Mouse (Mus musculus): Measurements from ENCODE around the gene Tlcd2.

The Tlcd2 gene

GRCm38 (mm10) chr11:75466731-75467505 is 5.4 kb downstream of the Tlcd2 start:
- no peak for DNase-seq (ENCODE audit: low read depth, low spot score)

- no peak for DNase-seq (ENCODE audit: low read depth, low spot score)
Measured at GRCm38 (mm10) chr11:75467512-75468215, 6.1 kb downstream of the Tlcd2 start.

GRCm38 (mm10) chr11:75468410-75468809 is 6.9 kb downstream of the Tlcd2 start:
- no peak for DNase-seq (ENCODE audit: low read depth, low spot score)

- no peak for DNase-seq (ENCODE audit: low read depth, low spot score)
Measured at GRCm38 (mm10) chr11:75469261-75469660, 7.7 kb downstream of the Tlcd2 start.

GRCm38 (mm10) chr11:75470675-75471074 is 9.2 kb downstream of the Tlcd2 start:
- no peak for DNase-seq (ENCODE audit: low read depth, low spot score)

DNA sequence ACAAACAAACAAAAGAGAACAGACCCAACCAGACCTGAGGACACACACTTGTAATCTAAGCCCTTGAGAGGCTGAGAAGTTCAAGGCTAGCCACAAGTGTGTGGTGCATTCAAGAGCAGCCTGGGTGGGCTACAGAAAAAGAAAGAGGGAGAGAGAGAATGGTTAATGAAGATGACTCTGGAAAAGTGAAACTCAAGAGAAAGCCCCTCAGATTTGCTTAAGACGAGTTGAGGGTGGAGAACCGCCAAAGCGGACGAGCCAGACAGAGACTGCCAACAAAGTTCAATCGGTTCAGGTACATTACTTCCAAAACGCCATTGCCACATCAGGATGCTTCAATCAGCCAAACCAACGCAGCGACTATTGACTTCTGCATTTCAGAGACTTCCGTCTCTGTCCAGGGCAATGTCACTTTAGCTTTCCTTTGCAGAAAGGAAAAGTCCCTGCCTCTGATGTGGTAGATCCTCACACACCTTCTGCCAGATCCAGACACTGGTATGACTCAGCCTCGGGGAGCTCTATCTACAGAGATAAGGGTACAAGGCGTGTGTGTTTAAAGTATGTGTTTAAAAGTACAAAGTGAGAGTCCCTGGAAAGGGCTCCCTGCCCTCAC is 11.1 kb downstream of the Tlcd2 start:
- no peak for DNase-seq (ENCODE audit: low read depth, low spot score)

DNA sequence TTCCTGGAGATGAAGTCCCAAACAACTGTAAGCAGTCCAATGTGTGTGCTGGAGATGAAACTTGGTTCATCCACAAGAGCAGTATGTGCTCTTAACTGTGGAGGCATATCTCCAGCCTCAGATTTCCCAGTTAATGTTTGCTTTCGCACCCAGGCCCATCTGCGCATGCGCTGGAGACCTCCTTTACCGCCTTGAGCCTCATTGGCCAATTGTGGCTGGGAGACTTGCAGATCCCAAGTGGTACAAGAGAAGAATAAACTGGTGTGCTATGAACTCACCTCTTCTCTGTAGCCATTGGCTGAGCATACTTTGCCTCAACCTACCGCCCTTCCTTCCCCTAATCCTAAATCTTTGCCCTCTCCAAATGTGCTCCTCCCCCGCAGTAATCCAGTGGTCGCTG is 11.9 kb downstream of the Tlcd2 start:
- DNase-seq (ENCODE audit: low read depth, low spot score): no peak

GRCm38 (mm10) chr11:75486192-75486591 is 24.7 kb downstream of the Tlcd2 start:
- no peak for DNase-seq (ENCODE audit: low read depth, low spot score)

DNA sequence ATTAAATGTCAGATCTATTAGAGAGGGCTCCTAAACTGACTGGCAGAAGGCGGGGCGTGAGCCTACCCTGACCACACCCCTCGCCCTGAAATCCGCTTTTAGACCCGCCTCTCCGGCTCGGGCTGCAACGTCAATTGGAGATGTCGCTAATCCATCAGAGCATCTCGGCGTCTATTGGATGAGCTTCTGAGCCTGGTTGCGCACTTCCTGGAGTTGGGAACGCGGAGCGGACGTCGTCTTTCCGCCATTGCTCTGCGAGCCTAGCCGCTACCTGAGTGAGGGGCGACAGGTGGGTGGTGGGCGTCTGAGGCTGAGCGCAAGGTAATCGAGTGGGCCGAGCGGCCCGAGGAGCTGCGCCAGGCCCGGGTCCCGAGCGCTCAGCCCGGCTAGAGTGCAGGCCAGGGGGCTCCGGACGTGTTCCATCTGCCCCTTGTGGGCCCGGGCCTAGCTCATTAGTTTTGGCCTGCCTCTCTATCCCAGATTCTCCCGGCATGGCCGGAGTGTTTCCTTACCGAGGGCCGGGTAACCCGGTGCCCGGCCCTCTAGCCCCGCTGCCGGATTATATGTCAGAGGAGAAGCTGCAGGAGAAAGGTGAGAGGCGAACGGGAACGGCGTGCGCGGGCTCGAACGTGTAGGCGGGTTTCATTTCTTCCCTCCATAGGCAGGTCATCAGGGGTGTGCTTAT is 25.2 kb downstream of the Tlcd2 start, which contains the start of gene Prpf8:
Gene Prpf8, plus strand, starts transcription at position 216 of the 685 bp plus-strand sequence.
- peak; percentile 95 for DNase-seq (ENCODE audit: low read depth, low spot score)

GRCm38 (mm10) chr11:75487496-75487895 is 26.0 kb downstream of the Tlcd2 start:
- DNase-seq (ENCODE audit: low read depth, low spot score): no peak

- no peak for DNase-seq (ENCODE audit: low read depth, low spot score)
Measured at GRCm38 (mm10) chr11:75494296-75495049, 33.0 kb downstream of the Tlcd2 start.

GRCm38 (mm10) chr11:75498126-75498525 is 36.6 kb downstream of the Tlcd2 start:
- no peak for DNase-seq (ENCODE audit: low read depth, low spot score)

DNA sequence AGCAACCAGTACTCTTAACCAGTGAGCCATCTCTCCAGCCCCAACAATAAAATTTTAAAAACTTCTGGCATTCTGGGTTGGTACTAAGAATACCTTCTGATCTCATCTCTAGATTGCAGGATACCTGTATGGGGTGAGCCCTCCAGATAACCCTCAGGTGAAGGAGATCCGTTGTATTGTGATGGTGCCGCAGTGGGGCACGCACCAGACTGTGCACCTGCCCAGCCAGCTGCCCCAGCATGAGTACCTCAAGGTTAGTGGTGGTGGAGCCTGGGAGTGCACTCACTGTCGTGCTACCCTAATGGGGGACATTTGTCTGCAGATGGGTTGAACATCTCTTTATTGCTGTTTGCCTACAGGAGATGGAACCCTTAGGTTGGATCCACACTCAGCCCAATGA is 46.6 kb downstream of the Tlcd2 start:
- no peak for DNase-seq (ENCODE audit: low read depth, low spot score)

- DNase-seq (ENCODE audit: low read depth, low spot score): no peak
Measured at GRCm38 (mm10) chr11:75508904-75509303, 47.4 kb downstream of the Tlcd2 start.

DNA sequence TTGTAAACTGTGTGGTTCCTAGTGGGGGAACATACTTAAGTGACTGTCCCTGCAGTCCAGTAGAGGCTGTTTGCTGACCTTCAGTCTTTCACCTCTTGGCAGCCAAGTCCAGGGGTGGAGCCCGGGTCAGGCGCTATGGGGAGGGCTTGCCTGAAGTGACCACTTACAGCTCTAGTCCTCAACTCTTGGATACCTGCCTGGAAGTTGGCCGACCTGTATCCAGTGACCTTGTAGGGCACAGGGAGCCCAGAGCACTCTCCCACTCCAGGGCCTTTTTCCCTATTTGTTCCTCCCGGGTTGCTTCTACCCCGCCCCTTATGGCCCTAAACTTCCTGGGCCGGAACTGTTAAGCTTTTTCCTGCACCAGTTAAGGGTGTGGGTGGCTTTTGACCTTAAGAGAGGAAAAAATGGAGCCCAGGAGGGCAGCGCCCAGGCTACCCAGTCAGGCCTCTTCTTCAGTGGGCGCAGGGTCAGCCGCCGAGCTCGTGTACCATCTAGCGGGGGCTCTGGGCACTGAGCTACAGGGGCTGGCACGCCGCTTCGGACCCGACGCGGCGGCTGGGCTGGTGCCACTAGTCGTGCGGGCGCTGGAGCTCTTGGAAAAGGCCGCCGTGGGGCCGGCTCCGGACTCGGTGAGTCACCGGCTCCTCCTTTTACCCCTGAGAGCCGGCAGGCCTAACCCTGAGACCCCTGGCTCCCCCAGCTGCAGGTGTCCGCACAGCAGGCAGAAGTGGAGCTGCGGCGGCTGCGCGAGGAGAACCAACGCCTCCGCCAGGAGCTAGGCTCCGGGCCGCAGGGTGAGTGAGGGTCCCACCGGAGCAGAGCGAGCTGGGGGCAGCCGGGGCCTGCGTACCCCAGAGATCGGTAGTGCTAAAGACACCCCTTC is 48.5 kb downstream of the Tlcd2 start, which contains the start of gene Rilp:
Gene Rilp, plus strand, starts transcription at position 354 of the 886 bp plus-strand sequence.
- DNase-seq (ENCODE audit: low read depth, low spot score): no peak

DNA sequence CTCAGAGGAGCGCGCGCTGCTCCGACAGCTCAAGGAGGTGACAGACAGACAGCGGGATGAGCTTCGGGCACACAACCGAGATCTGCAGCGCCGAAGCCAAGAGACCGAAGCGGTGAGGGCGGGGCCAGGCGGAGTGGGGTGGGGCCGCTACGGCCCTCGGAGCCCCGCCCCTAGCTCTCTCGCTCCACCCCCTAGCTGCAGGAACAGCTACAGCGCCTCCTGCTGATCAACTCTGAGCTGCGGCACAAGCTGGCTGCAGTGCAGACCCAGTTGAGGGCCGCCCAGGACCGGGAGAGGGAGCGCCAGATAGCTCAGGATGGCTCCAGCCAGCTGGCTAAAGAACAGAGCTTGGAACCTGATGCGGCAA is 49.1 kb downstream of the Tlcd2 start:
- DNase-seq (ENCODE audit: low read depth, low spot score): peak; percentile 76

DNA sequence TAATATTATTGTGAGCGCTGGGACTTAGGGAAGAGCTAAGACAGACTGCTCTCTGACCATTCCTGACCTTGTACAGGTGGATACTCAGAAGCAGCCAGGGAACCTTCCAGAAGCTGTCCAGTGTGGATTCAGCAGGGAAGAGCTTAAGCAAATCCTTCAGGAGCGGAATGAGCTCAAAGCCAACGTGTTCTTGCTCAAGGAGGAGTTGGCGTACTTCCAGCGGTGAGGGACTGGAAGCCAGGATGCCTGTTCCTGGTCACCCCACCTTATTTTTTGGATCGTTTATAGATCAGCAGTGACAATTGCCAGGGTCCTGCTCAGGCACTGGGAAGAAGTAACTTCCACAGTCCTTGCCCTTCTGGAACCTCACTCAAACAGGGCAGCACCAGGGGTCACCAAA is 49.7 kb downstream of the Tlcd2 start:
- no peak for DNase-seq (ENCODE audit: low read depth, low spot score)

DNA sequence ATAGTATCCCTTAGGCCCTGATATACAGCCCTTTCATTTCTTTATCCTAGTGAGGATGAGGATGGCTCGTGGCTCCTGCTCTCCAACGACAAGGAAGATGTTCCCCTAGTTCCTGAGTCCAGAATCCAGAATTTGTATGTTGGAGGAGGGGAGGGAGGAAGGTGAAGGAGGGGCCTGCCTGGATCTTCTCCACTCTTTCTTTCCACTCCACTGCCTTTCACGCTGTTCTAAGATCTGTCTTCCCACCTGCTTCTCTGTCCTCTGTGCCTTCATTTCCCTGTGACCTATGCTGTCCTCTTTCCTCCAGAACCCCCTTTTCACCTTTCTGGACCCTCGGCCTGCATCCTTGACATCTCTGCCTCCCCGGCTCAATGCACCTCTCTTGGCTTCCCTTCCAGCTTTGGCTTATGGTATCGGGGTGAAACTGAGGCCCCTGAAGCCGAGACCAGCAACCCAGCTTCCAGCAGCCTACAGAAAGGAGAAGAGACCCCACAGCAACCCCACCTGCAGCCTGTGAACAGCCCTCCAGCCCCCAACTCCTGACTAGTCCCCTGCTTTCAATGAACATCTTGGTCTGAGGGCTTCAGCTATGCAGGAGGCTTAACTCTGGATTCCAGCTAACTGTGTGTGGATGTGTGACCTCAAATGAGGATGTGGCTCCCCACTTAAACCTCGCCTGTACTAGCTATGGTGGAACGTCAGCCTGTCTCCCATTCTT is 50.9 kb downstream of the Tlcd2 start:
- no peak for DNase-seq (ENCODE audit: low read depth, low spot score)

- no peak for DNase-seq (ENCODE audit: low read depth, low spot score)
Measured at GRCm38 (mm10) chr11:75513336-75513735, 51.8 kb downstream of the Tlcd2 start, which contains the start of gene Scarf1. Gene Scarf1, plus strand, starts transcription at chr11:75513540.
